Mouse (Mus musculus): ENCODE results near the gene Hsd3b5. TPM values are rescaled to one million over a fixed set of nuclear protein-coding genes. Genes with fewer than 3 reads are reported as not detected.

Gene Hsd3b5
- not detected in 2 replicates for polyA plus RNA-seq (2012)

DNA sequence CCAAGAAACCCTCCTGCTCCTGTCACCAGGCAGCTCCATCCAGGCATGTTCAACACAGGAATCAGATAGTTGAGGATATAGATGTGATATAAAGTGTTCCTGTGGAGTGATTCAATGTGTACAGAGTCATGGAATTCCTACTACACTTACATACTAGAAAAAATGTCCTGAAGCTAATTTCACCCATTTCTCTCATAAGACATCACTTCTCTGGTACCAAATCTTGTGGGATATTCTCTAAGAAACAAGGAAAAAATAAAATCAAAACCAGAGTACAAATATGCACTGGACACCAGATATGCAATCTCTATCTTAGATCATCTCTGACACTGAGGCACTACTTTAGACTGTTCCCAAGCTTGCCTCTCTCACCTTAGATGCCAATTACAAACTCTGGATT lies at the start of gene Hsd3b5:
TSS of gene Hsd3b5 (minus strand) at position 101 of the 400 bp plus-strand sequence.
- no peak for TF ChIP-seq GATA1 (IDR thresholded peaks at IDR 0.05; ENCODE audit: low read length)

DNA sequence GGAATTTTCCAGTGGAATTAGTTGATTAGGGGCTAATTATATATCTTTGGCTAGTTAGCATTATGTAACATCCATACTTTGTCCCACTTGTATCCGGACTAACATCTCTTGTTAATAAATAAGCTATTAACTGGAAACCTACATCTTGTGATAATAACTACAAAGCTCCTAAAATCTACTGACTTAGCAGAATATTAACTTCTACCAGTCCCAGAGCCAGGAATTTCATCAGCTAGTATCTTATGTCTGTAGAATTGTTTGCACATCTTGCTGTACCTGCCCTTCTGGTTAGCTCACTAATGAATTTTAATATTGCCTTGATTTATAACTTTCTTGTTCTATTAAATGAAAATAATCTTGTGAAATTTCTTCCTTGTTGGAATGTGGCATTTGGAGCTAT lies 5.1 kb upstream of the Hsd3b5 start:
- no peak for TF ChIP-seq GATA1 (IDR thresholded peaks at IDR 0.05; ENCODE audit: low read length)

DNA sequence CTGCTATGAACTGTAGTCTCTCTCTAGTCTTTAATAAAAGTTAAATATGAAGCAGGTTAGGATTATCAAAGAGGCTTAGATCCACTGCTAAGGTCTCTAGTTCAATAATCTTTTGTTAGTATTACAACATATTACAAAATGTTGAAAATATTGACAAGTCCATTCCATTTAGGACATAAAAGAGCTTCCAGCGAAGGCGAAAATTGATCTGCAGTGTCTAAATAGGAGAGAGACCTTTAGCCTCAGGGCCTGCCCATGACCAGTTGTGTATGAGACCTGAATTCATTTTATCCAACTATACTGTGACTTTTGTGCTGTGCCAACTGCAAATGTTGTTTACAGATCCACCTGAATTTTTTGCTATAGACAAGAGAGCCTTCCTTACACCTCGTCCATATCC lies 419 bp downstream of the Hsd3b5 start:
- TF ChIP-seq GATA1 (IDR thresholded peaks at IDR 0.05; ENCODE audit: low read length): no peak

DNA sequence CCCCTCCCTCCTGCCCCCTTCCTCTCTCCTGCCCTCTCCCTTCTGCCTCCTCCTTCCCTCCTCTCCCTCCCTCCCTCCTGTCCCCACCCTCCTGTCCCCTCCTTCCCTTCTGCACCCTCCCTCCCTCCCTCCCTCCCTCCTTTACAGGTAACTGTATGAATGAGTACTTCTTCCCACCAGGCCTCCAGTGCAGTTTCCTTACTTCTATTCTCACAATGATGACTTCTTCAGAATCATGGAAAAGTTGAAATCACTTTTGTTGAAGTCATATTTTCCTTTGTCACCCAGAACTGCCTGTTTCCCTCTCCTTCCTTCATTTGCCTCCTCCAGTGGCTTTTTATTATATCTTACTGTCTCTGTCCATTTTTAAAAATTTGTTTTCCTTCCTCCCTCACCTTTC lies 16.1 kb downstream of the Hsd3b5 start:
- no peak for TF ChIP-seq GATA1 (IDR thresholded peaks at IDR 0.05; ENCODE audit: low read length)

DNA sequence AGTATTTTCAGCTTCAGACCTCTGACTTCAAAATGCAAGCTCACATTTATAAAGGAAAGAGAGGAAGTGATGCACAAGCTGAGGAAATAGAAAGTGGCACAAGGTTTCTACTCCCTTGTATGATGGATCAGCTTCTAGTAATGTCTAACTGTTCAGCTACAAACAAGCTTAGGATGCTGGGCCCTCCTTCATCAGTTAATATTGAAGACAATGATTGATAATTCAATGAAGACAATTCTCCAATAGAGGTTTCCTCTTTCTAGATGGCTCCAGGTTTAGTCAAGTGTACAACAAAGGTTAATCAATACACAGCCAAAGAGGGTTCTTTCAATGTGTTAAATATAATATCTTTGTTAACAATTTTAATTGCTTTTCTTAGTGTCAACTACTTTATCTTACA lies 41.3 kb downstream of the Hsd3b5 start, which contains the start of gene Gm10681:
TSS of gene Gm10681 (minus strand) at position 101 of the 400 bp plus-strand sequence.
- TF ChIP-seq GATA1 (IDR thresholded peaks at IDR 0.05; ENCODE audit: low read length): no peak

DNA sequence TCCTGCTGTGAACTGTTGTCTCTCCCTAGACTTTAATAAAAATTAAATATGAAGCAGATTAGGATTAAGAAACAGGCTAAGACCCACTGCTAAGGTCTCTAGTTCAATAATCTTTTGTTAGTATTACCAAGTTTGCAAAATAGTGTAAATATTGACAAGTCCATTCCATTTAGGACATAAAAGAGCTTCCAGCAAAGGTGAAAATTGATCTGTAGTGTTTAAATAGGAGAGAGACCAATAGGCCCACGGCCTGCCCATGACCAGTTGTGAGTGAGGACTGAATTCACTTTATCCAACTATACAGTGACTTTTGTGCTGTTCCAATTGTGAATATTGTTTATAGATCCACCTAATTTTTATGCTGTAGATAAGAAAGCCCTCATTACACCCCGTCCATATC lies 42.3 kb downstream of the Hsd3b5 start:
- TF ChIP-seq GATA1 (IDR thresholded peaks at IDR 0.05; ENCODE audit: low read length): no peak

Other genes with a start within 250 kb of the Hsd3b5 start
- not detected in 2 replicates for gene Zfp697, start 247.8 kb downstream of the Hsd3b5 start, polyA plus RNA-seq (2012)
- not detected in 2 replicates for gene Gm4450, start 173.1 kb downstream of the Hsd3b5 start, polyA plus RNA-seq (2012)
- not detected in 2 replicates for gene Hsd3b4, start 119.7 kb downstream of the Hsd3b5 start, polyA plus RNA-seq (2012)
- not detected in 2 replicates for gene Gm10681, start 41.4 kb downstream of the Hsd3b5 start, polyA plus RNA-seq (2012)
- not detected in 2 replicates for gene Hsd3b2, start 94.3 kb upstream of the Hsd3b5 start, polyA plus RNA-seq (2012)
- not detected in 2 replicates for gene Hsd3b3, start 132.9 kb upstream of the Hsd3b5 start, polyA plus RNA-seq (2012)
- gene Hsd3b6, start 184.2 kb upstream of the Hsd3b5 start, polyA plus RNA-seq (2012): not detected in 2 replicates
- not detected in 2 replicates for gene Hsd3b1, start 229.5 kb upstream of the Hsd3b5 start, polyA plus RNA-seq (2012)